Mouse (Mus musculus) forebrain, embryonic 15.5 days (tissue): ENCODE measurements around the gene Trip13. TPM values are rescaled to one million over a fixed set of nuclear protein-coding genes. Genes with fewer than 3 reads are reported as not detected.

Source experiments
- ATAC-seq: fragments of 200-750 bp; cut with Nextera tagmentation; replicated peaks from 2 replicates; pipeline ENCODE4 v1.8.0; 2017; ENCODE audit warnings: mild to moderate bottlenecking, moderate TSS enrichment, moderate library complexity
- H3K27ac ChIP-seq: fragments of 300-500 bp; sonication (generic); replicated peaks from 2 replicates; pipeline ENCODE4 v1.5.1; 2015; ENCODE audit warnings: mild to moderate bottlenecking, inconsistent platforms
- H3K27me3 ChIP-seq: fragments of 300-500 bp; sonication (generic); 2 replicates; pipeline ENCODE4 v1.6.1; 2015; ENCODE audit warnings: inconsistent platforms
- H3K36me3 ChIP-seq: fragments of 300-500 bp; sonication (generic); 2 replicates; pipeline ENCODE4 v1.6.1; 2015; ENCODE audit warnings: mild to moderate bottlenecking, inconsistent platforms
- H3K4me1 ChIP-seq: fragments of 300-500 bp; sonication (generic); 2 replicates; pipeline ENCODE4 v1.6.1; 2015; ENCODE audit warnings: inconsistent platforms
- H3K4me2 ChIP-seq: fragments of 300-500 bp; sonication (generic); replicated peaks from 2 replicates; pipeline ENCODE4 v1.6.1; 2015; ENCODE audit warnings: mild to moderate bottlenecking, inconsistent platforms
- H3K4me3 ChIP-seq: fragments of 300-500 bp; sonication (generic); 2 replicates; pipeline ENCODE4 v1.5.1; 2015; ENCODE audit warnings: mild to moderate bottlenecking, inconsistent platforms
- H3K9ac ChIP-seq: fragments of 300-500 bp; sonication (generic); replicated peaks from 2 replicates; pipeline ENCODE4 v1.6.1; 2015; ENCODE audit warnings: mild to moderate bottlenecking, inconsistent platforms
- H3K9me3 ChIP-seq: fragments of 300-500 bp; sonication (generic); 2 replicates; pipeline ENCODE4 v1.6.1; 2016; ENCODE audit warnings: inconsistent platforms
- WGBS: fragments of 180-500 bp; shearing (Covaris S2); methylation state at CpG from one replicate; pipeline ENCODE4 v1.1.7; 2015; ENCODE audit warnings: mixed read lengths; 5-methylcytosine and 5-hydroxymethylcytosine counted together
- microRNA-seq: library from miRNA; unstranded; fragments of <30 nt; microRNA quantifications from one replicate; pipeline ENCODE4, GENCODE M21; 2016
- polyA plus RNA-seq: library from polyadenylated mRNA; unstranded; fragments of >200 nt; fragmentation: Nextera tagmentation; extraction: Ambion mirVana; gene quantifications from 2 replicates; pipeline ENCODE4 v1.2.1, GENCODE M21; 2015

Trip13 gene
- polyA plus RNA-seq, 1 experiment from 2014 or later, result 20.6 TPM

DNA sequence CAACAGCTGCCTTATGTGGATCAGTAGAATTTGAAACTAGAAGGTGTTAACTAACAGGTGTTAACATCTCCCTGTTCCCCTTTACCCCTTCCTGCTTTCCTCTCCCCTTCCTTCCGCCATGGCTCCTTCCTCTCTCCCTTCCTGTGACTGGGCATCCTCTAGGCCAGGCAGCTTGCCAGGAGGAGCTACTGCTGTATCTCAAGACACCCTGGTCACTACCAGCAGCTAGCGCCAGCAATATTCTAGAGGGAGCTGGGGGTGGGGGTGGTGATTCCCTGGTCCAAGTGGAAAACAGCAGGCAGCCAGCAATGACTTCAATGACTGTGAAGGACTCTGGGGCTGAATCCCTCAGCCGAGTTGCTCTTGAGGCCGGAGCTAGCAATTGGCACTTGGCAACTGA is 51.9 kb downstream of the Trip13 start:
- no peaks in the 10 kb centered on the region for H3K4me1 ChIP-seq
- H3K27me3 ChIP-seq, result no peaks in the 10 kb centered on the region
- H3K27ac ChIP-seq, result no peak overlapping the region
- no peak overlapping the region for H3K4me3 ChIP-seq
- no peak overlapping the region for H3K9ac ChIP-seq
- 74% methylated on average over 4 of the region's 4 CpGs for WGBS
- no peak overlapping the region for H3K4me2 ChIP-seq
- no peak for ATAC-seq
- H3K9me3 ChIP-seq, result no peaks in the 10 kb centered on the region
- no peaks in the 10 kb centered on the region for H3K36me3 ChIP-seq

DNA sequence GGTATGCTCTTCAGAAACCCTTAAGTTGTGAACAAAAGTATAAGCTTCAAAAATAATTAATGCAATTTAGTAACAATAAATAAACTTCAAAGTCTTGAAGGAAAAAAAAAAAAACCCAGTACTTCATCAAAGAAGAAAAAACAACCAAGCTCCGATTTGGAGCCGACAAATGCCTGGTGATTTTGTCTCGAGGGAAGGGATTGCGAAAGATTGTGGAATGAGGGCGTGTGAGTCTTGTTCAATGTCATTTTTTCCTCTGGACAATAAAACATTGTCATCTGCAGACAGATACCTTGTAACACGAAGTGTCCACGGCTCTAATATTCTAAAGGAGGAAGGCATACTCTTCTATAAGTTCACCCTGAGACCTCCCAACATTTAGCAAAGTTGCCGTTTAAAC is 56.2 kb downstream of the Trip13 start:
- no peaks in the 10 kb centered on the region for H3K27me3 ChIP-seq
- ATAC-seq, result no peak
- 82% methylated on average over 8 of the region's 8 CpGs for WGBS
- no peak overlapping the region for H3K9ac ChIP-seq
- H3K9me3 ChIP-seq, result no peaks in the 10 kb centered on the region
- H3K4me1 ChIP-seq, result no peaks in the 10 kb centered on the region
- H3K4me3 ChIP-seq, result no peak overlapping the region
- H3K27ac ChIP-seq, result no peak overlapping the region
- no peaks in the 10 kb centered on the region for H3K36me3 ChIP-seq
- no peak overlapping the region for H3K4me2 ChIP-seq

DNA sequence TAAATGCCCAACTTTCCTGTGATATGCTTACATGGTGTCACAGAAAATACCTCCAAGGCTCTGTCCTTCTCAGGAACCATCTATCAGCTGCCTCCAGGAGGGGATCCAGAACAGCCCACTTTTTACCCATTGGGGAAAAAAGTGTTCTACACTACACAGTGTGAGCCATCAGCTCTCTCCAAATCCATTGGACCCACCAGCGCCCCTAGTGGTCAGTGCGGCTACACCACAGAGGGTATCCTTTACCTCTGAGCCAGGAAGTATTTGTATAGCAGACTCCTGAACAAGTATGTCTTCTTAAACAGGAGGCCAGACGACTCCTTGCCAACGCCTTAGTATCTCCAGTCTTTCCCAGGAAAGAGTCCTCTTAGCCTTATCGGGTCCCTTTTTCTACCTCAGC is 57.8 kb downstream of the Trip13 start:
- no peak for ATAC-seq
- Histone ChIP-seq H3K27me3 (no peaks in the 10 kb centered on the region), H3K9ac (no peak overlapping the region), H3K36me3 (no peaks in the 10 kb centered on the region), H3K27ac (no peak overlapping the region), H3K4me3 (no peak overlapping the region), H3K9me3 (no peaks in the 10 kb centered on the region), H3K4me1 (no peaks in the 10 kb centered on the region), H3K4me2 (no peak overlapping the region)
- WGBS, result 88% methylated on average over 5 of the region's 5 CpGs

DNA sequence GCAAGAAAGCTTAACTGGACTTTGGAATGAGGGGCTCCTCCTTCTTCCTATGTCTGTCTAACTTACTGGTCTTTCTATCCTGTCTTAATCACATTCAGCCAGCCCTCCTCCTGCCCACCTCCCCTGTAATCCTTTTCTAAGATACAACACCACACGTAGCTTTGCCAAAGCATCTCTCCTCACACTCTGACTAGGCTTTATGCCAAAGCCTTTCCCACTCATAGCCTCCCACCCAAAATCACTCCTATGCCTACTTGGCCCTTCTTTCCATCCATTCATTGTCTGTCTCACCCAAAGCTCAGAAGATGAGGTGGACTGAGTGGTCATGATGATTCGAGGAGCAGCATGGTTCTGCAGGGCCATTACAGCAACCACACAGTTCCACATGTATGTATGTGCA is 65.4 kb downstream of the Trip13 start:
- Histone ChIP-seq H3K27ac (no peak overlapping the region), H3K4me3 (no peak overlapping the region), H3K9ac (no peak overlapping the region), H3K27me3 (no peaks in the 10 kb centered on the region), H3K4me2 (no peak overlapping the region), H3K4me1 (no peaks in the 10 kb centered on the region), H3K36me3 (no peaks in the 10 kb centered on the region), H3K9me3 (no peaks in the 10 kb centered on the region)
- ATAC-seq, result no peak
- WGBS, result 69% methylated on average over 2 of the region's 2 CpGs

Small RNAs within 50 kb of the gene (microRNA-seq; reads per million reads assigned to microRNA genes)
- not detected for gene Gm25197

Other genes with a start within 250 kb of the Trip13 start
- gene Slc6a19, start 232.9 kb downstream of the Trip13 start, polyA plus RNA-seq, result 0.06 TPM in 1 of 2 replicates, not detected in the other
- 16.3 and 18.4 TPM in 2 replicates for gene Slc12a7, start 204.7 kb downstream of the Trip13 start, polyA plus RNA-seq
- gene Nkd2, start 90.2 kb downstream of the Trip13 start, polyA plus RNA-seq, result 7.4 and 8.1 TPM in 2 replicates
- gene Brd9, start within 50 bp of the Trip13 start, polyA plus RNA-seq, result 96.6 and 98.0 TPM in 2 replicates
- not detected in 2 replicates for gene Zdhhc11, start 26.1 kb upstream of the Trip13 start, polyA plus RNA-seq
- gene Tppp, start 71.6 kb upstream of the Trip13 start, polyA plus RNA-seq, result 7.1 and 7.5 TPM in 2 replicates
- gene Cep72, start 124.5 kb upstream of the Trip13 start, polyA plus RNA-seq, result 11.3 and 13.1 TPM in 2 replicates
- gene Slc9a3, start 183.7 kb upstream of the Trip13 start, polyA plus RNA-seq, result not detected in 2 replicates